Mouse (Mus musculus) gastrocnemius, adult 2 months (tissue): ENCODE measurements around the gene Olfr1201. TPM values are rescaled to one million over a fixed set of nuclear protein-coding genes. Genes with fewer than 3 reads are reported as not detected.

Experiments
- DNase-seq: peaks from one replicate; pipeline ENCODE4 v3.0.0; 2022
- H3K27ac ChIP-seq: fragments of 200-600 bp; 2 replicates; pipeline ENCODE4 v1.8.1; 2022; ENCODE audit warnings: mild to moderate bottlenecking
- H3K4me3 ChIP-seq: fragments of 200-600 bp; 2 replicates; pipeline ENCODE4 v1.8.1; 2022; ENCODE audit warnings: mild to moderate bottlenecking, moderate library complexity
- CTCF ChIP-seq: fragments of 200-600 bp; IDR thresholded peaks from 2 replicates; pipeline ENCODE4 v1.8.1; 2022; ENCODE audit warnings: antibody characterized with exemption, mild to moderate bottlenecking, moderate library complexity
- intact Hi-C: fragments of 180-260 bp; cut with DNase I; formaldehyde crosslinking; loops from one replicate; pipeline ENCODE4 v1.15.1; 2025
- long read RNA-seq, 2 experiments: library from polyadenylated mRNA; stranded (forward); transcript quantifications; one replicate each; pipeline ENCODE4 v2.0.0; 2021
- total RNA-seq, 2 experiments: library from RNA; stranded (reverse); gene quantifications; 2 replicates each; pipeline ENCODE4 v1.2.3; 2021

Olfr1201 gene
- not detected for total RNA-seq
- long read RNA-seq, experiment 1 = 0 reads
- long read RNA-seq, experiment 2 = 0 reads

DNA sequence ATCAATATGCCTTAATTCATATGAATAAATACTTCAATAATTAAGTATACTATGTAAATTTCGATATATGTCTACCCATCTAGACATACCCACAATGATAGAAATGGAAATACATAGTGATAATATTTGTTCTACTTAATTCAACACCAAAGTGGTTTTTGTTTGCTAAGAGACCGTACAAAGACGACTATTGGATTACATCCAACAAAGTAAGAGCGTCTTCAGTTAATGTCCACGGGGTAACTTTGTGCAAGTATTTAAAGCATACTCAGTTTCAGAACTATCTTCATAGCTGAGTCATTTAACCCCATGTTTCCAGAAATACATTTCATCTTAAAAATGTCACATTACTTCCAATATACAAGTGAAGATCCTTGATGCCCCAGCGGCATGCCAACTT lies at the start of gene Olfr1201:
TSS of gene Olfr1201 (plus strand) at position 301 of the 400 bp plus-strand sequence.
- TF ChIP-seq CTCF = no peak
- no peak for DNase-seq
- Histone ChIP-seq H3K4me3 (no peak within 1 kb of the TSS), H3K27ac (no peak within 1 kb of the TSS)
- intact Hi-C loops = no loop called here

GRCm38 (mm10) chr2:88743379-88743778 lies 49.5 kb upstream of the Olfr1201 start:
- TF ChIP-seq CTCF = no peak
- H3K4me3 ChIP-seq = no peak overlapping the region
- no peak overlapping the region for H3K27ac ChIP-seq
- intact Hi-C loops = no loop called here
- no peak for DNase-seq

DNA sequence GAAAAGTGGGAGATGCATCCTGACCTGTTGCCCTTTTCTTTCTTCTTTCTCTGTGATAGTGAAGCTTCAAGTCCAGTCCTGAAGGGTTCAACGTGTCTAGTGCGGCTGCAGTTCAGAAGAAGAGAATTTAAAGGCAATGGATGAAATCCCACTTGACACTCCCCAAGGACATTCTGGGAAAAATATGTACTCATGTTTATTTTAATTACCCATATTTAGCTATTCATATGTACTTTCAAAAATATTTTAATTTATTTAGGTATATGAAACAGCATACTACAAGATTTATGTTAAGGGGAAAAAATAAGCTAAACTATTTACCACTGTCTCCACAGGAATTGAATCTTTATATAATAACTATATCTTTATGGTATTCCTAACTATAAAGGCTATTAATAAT lies 41.6 kb upstream of the Olfr1201 start, which contains the start of gene Olfr1198:
TSS of gene Olfr1198 (minus strand) at position 101 of the 400 bp plus-strand sequence.
- H3K27ac ChIP-seq = no peak within 1 kb of the TSS
- H3K4me3 ChIP-seq = no peak within 1 kb of the TSS
- no peak for TF ChIP-seq CTCF
- DNase-seq = no peak
- intact Hi-C loops = no loop called here

- intact Hi-C loops = no loop called here
- no peak for TF ChIP-seq CTCF
- Histone ChIP-seq H3K27ac (no peak within 1 kb of the TSS), H3K4me3 (no peak within 1 kb of the TSS)
- no peak for DNase-seq
These were observed 32.5 kb upstream of the Olfr1201 start, which contains the start of gene Olfr1199 for GRCm38 (mm10) chr2:88760369-88760768. Olfr1199 (minus strand) TSS chr2:88760469.

DNA sequence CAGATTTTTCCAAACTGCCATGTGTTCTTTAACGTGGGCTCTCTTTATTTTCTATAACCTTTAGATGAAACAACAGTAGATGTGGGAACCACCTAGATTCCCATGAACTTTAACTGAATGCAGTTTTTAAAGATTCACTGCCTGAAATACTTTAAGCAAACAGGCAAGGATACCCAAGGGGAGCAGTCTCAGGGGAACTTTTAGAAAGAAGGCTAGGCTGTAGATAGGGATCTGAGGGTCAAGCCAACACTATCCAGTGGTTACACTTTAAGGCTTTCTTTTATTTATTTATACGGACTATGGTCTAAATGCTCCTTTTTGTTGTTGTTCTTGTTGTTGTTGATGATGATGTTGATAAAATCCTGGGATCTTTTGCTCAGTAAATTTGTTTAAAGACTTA lies 22.4 kb upstream of the Olfr1201 start, which contains the start of gene Olfr1200:
TSS of gene Olfr1200 (minus strand) at position 101 of the 400 bp plus-strand sequence.
- no peak for TF ChIP-seq CTCF
- Histone ChIP-seq H3K4me3 (no peak within 1 kb of the TSS), H3K27ac (no peak within 1 kb of the TSS)
- intact Hi-C loops = no loop called here
- no peak for DNase-seq

- Histone ChIP-seq H3K4me3 (no peak within 1 kb of the TSS), H3K27ac (no peak within 1 kb of the TSS)
- intact Hi-C loops = no loop called here
- no peak for DNase-seq
- TF ChIP-seq CTCF = no peak
These were observed 21.4 kb downstream of the Olfr1201 start, which contains the start of gene Olfr1202 for GRCm38 (mm10) chr2:88814196-88814595. Olfr1202 (plus strand) TSS chr2:88814496.

- intact Hi-C loops = no loop called here
- no peak for DNase-seq
- Histone ChIP-seq H3K4me3 (no peak within 1 kb of the TSS), H3K27ac (no peak within 1 kb of the TSS)
- no peak for TF ChIP-seq CTCF
These were observed 36.6 kb downstream of the Olfr1201 start, which contains the start of gene Olfr1205 for GRCm38 (mm10) chr2:88829437-88829836. Olfr1205 (plus strand) TSS chr2:88829737.

- no peak for TF ChIP-seq CTCF
- intact Hi-C loops = no loop called here
- no peak for DNase-seq
- Histone ChIP-seq H3K4me3 (no peak overlapping the region), H3K27ac (no peak overlapping the region)
These were observed 45.6 kb downstream of the Olfr1201 start for GRCm38 (mm10) chr2:88838477-88838876.

Other genes with a start within 250 kb of the Olfr1201 start
- not detected for gene Olfr1188, start 236.1 kb upstream of the Olfr1201 start, total RNA-seq
- gene Olfr1189, start 206.6 kb upstream of the Olfr1201 start, total RNA-seq = not detected
- not detected for gene Olfr1191-ps1, start 152.5 kb upstream of the Olfr1201 start, total RNA-seq
- not detected for gene Olfr1192-ps1, start 144.5 kb upstream of the Olfr1201 start, total RNA-seq
- gene Olfr1193, start 117.4 kb upstream of the Olfr1201 start, total RNA-seq = not detected
- not detected for gene Olfr1195, start 103.8 kb upstream of the Olfr1201 start, total RNA-seq
- gene Olfr1196, start 88.4 kb upstream of the Olfr1201 start, total RNA-seq = not detected
- gene Olfr1197, start 60.7 kb upstream of the Olfr1201 start, total RNA-seq = not detected
- gene Olfr1198, start 41.7 kb upstream of the Olfr1201 start, total RNA-seq = not detected
- not detected for gene Olfr1199, start 32.6 kb upstream of the Olfr1201 start, total RNA-seq
- gene Olfr1200, start 22.5 kb upstream of the Olfr1201 start, total RNA-seq = not detected
- gene Olfr1202, start 21.5 kb downstream of the Olfr1201 start, total RNA-seq = not detected
- gene Olfr1205, start 36.7 kb downstream of the Olfr1201 start, total RNA-seq = not detected
- gene Olfr1204, start 56.3 kb downstream of the Olfr1201 start, total RNA-seq = not detected
- gene Olfr1206, start 70.2 kb downstream of the Olfr1201 start, total RNA-seq = not detected
- gene Olfr1208, start 109.3 kb downstream of the Olfr1201 start, total RNA-seq = not detected
- not detected for gene Olfr1209, start 122.1 kb downstream of the Olfr1201 start, total RNA-seq
- not detected for gene Olfr1211, start 145.1 kb downstream of the Olfr1201 start, total RNA-seq
- gene Olfr1212, start 160.9 kb downstream of the Olfr1201 start, total RNA-seq = not detected
- not detected for gene Gm13762, start 187.2 kb downstream of the Olfr1201 start, total RNA-seq
- not detected for gene Olfr1214, start 199.6 kb downstream of the Olfr1201 start, total RNA-seq
- gene Olfr1215, start 213.9 kb downstream of the Olfr1201 start, total RNA-seq = not detected
- gene Olfr1216, start 225.3 kb downstream of the Olfr1201 start, total RNA-seq = not detected
- gene Olfr1217, start 239.0 kb downstream of the Olfr1201 start, total RNA-seq = not detected